Mouse (Mus musculus) liver, postnatal 0 days (tissue): ENCODE data around the gene Acsbg2.

Experiments used
- CTCF ChIP-seq: sonication (generic); IDR thresholded peaks from 2 replicates; pipeline ENCODE4 v1.5.1; 2016; ENCODE audit warnings: antibody characterized with exemption, low read depth
- EP300 ChIP-seq: IDR thresholded peaks from 2 replicates; pipeline ENCODE4 v1.6.1; 2016; ENCODE audit warnings: antibody characterized with exemption, low read depth, mild to moderate bottlenecking

- TF ChIP-seq CTCF (no peak), EP300 (no peak)
These were observed 56.1 kb downstream of the Acsbg2 start for GRCm38 (mm10) chr17:56818067-56818636.
